Mouse (Mus musculus) gastrocnemius, postnatal 14 days (tissue): ENCODE data around the gene Rnft1. TPM values are rescaled to one million over a fixed set of nuclear protein-coding genes. Genes with fewer than 3 reads are reported as not detected.
"Not testable (repeated sequence)": the region's sequence is repeated elsewhere in the genome, so short reads cannot be mapped to it uniquely, and the experiment has no call there.

ENCODE experiments used
- DNase-seq: peaks from one replicate; pipeline ENCODE4 v3.0.0; 2021; ENCODE audit warnings: mixed read lengths
- intact Hi-C: fragments of 180-260 bp; cut with DNase I; formaldehyde crosslinking; loops from one replicate; pipeline ENCODE4 v1.15.1; 2025; ENCODE audit warnings: low total_unique reads
- total RNA-seq, 2 experiments: library from RNA; stranded (reverse); gene quantifications; 2 replicates each; pipeline ENCODE4 v1.2.3; 2021

Rnft1 gene
- total RNA-seq, 2 experiments from 2014 or later: 38.4 to 54.9 TPM

- no peak for DNase-seq
- intact Hi-C loops: no loop called here
Measured at GRCm38 (mm10) chr11:86507991-86508390, 23.5 kb downstream of the Rnft1 start.

GRCm38 (mm10) chr11:86516620-86517019, 32.2 kb downstream of the Rnft1 start:
- no peak for DNase-seq
- intact Hi-C loops: no loop called here

- intact Hi-C loops: no loop called here
- no peak for DNase-seq
Measured at GRCm38 (mm10) chr11:86517229-86517628, 32.8 kb downstream of the Rnft1 start.

GRCm38 (mm10) chr11:86519751-86520150, 35.3 kb downstream of the Rnft1 start:
- intact Hi-C loops: no loop called here

GRCm38 (mm10) chr11:86527528-86527927, 43.1 kb downstream of the Rnft1 start:
- intact Hi-C loops: no loop called here
- DNase-seq: no peak

More at GRCm38 (mm10) chr11:86519751-86520150, 35.3 kb downstream of the Rnft1 start:
- DNase-seq: no peak

GRCm38 (mm10) chr11:86532834-86533233, 48.4 kb downstream of the Rnft1 start:
- DNase-seq: no peak
- intact Hi-C loops: no loop called here

- intact Hi-C loops, DNase-seq: not testable (repeated sequence)
Measured at GRCm38 (mm10) chr11:86533302-86533701, 48.8 kb downstream of the Rnft1 start.

- DNase-seq: no peak
Measured at GRCm38 (mm10) chr11:86534201-86534910, 49.9 kb downstream of the Rnft1 start.

GRCm38 (mm10) chr11:86538786-86539185, 54.3 kb downstream of the Rnft1 start:
- intact Hi-C loops: no loop called here
- DNase-seq: no peak

More at GRCm38 (mm10) chr11:86534201-86534910, 49.9 kb downstream of the Rnft1 start:
- intact Hi-C loops: no loop called here

- intact Hi-C loops: no loop called here
- no peak for DNase-seq
Measured at GRCm38 (mm10) chr11:86539716-86540475, 55.4 kb downstream of the Rnft1 start.

GRCm38 (mm10) chr11:86540476-86540845, 56.0 kb downstream of the Rnft1 start:
- intact Hi-C loops: no loop called here
- no peak for DNase-seq

- DNase-seq: no peak
Measured at GRCm38 (mm10) chr11:86542851-86543250, 58.4 kb downstream of the Rnft1 start.

GRCm38 (mm10) chr11:86543960-86544638, 59.6 kb downstream of the Rnft1 start:
- DNase-seq: no peak

More at GRCm38 (mm10) chr11:86542851-86543250, 58.4 kb downstream of the Rnft1 start:
- intact Hi-C loops: no loop called here

GRCm38 (mm10) chr11:86544639-86545299, 60.3 kb downstream of the Rnft1 start, which contains the start of the genes Rps6kb1 and Tubd1:
Gene Rps6kb1 (minus strand): TSS chr11:86544805.
Gene Tubd1 (plus strand): TSS chr11:86544991.
- DNase-seq: peak; percentile 100
- intact Hi-C loops: no loop called here

More at GRCm38 (mm10) chr11:86543960-86544638, 59.6 kb downstream of the Rnft1 start:
- intact Hi-C loops: no loop called here

- DNase-seq: no peak
- intact Hi-C loops: no loop called here
Measured at GRCm38 (mm10) chr11:86545556-86545955, 61.1 kb downstream of the Rnft1 start.

- DNase-seq: no peak
- intact Hi-C loops: no loop called here
Measured at GRCm38 (mm10) chr11:86547412-86547811, 63.0 kb downstream of the Rnft1 start.
